Mouse (Mus musculus) limb, embryonic 11.5 days (tissue): ENCODE data around the gene Bcas3. TPM values are rescaled to one million over a fixed set of nuclear protein-coding genes. Genes with fewer than 3 reads are reported as not detected.

ENCODE experiments used
- ATAC-seq: fragments of 200-750 bp; cut with Nextera tagmentation; 2 replicates; pipeline ENCODE4 v1.8.0; 2017; ENCODE audit warnings: low read depth; ENCODE audit not compliant: insufficient number of reproducible peaks, low FRiP score, low TSS enrichment
- DNase-seq: peaks from one replicate; pipeline ENCODE4 v3.0.0-alpha.2; 2015; ENCODE audit warnings: low spot score
- H3K27ac ChIP-seq: fragments of 300-500 bp; sonication (generic); replicated peaks from 2 replicates; pipeline ENCODE4 v1.5.1; 2014; ENCODE audit warnings: low read depth, mild to moderate bottlenecking, low read length
- H3K27me3 ChIP-seq: fragments of 300-500 bp; sonication (generic); 2 replicates; pipeline ENCODE4 v1.6.1; 2014; ENCODE audit warnings: mild to moderate bottlenecking, low read length, mixed read lengths; ENCODE audit not compliant: control insufficient read depth, insufficient read depth
- H3K36me3 ChIP-seq: fragments of 300-500 bp; sonication (generic); 2 replicates; pipeline ENCODE4 v1.6.1; 2014; ENCODE audit warnings: mild to moderate bottlenecking, low read length, moderate library complexity, mixed read lengths; ENCODE audit not compliant: control insufficient read depth, insufficient read depth
- H3K4me1 ChIP-seq: fragments of 300-500 bp; sonication (generic); 2 replicates; pipeline ENCODE4 v1.6.1; 2014; ENCODE audit warnings: low read length, mixed read lengths; ENCODE audit not compliant: control insufficient read depth, insufficient read depth
- H3K4me2 ChIP-seq: fragments of 300-500 bp; sonication (generic); 2 replicates; pipeline ENCODE4 v1.6.1; 2014; ENCODE audit warnings: low read depth, mild to moderate bottlenecking, moderate library complexity; ENCODE audit not compliant: severe bottlenecking
- H3K4me3 ChIP-seq: fragments of 300-500 bp; sonication (generic); 2 replicates; pipeline ENCODE4 v1.5.1; 2014; ENCODE audit warnings: low read depth, low read length
- H3K9ac ChIP-seq: fragments of 300-500 bp; sonication (generic); 2 replicates; pipeline ENCODE4 v1.6.1; 2014; ENCODE audit warnings: mild to moderate bottlenecking, low read length
- H3K9me3 ChIP-seq: fragments of 300-500 bp; sonication (generic); 2 replicates; pipeline ENCODE4 v1.6.1; 2016; ENCODE audit warnings: low read length; ENCODE audit not compliant: control insufficient read depth
- WGBS: fragments of 180-500 bp; shearing (Covaris S2); extraction: QIAGEN DNeasy Blood & Tissue Kit; methylation state at CpG from one replicate; pipeline ENCODE4 v1.1.7; 2014; 5-methylcytosine and 5-hydroxymethylcytosine counted together
- polyA plus RNA-seq: library from polyadenylated mRNA; unstranded; fragments of >200 nt; fragmentation: Nextera tagmentation; extraction: Ambion mirVana; gene quantifications from 2 replicates; pipeline ENCODE4 v1.2.1, GENCODE M21; 2014

The Bcas3 gene
- polyA plus RNA-seq, 1 experiment from 2014 or later = 34.0 TPM

DNA sequence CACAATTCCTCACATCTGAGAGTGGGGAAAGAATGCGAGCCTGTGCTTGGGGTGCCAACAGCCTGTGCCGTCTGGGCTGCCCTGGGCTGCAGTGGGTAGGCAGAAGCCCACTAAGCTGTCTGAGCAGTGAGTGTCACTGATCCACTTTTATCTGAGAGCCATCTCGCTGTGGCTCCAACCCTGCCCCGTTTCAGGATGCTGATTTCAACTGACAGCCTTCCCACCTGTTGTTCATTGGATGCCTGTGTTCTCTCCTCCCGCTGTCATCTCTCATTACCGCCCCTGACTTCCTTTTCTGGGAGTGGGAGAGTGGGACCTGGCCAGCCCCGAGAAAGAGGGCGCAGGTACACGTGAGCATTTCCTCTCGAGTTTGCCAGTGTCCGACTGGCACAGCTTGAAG is 398.2 kb downstream of the Bcas3 start:
- ATAC-seq = no peak
- Histone ChIP-seq H3K9me3 (no peaks in the 10 kb centered on the region), H3K9ac (no peak overlapping the region), H3K36me3 (no peaks in the 10 kb centered on the region), H3K4me1 (peaks cover 7% of the 10 kb centered on the region), H3K27me3 (no peaks in the 10 kb centered on the region), H3K27ac (no peak overlapping the region), H3K4me3 (no peak overlapping the region), H3K4me2 (no peak overlapping the region)
- no peak for DNase-seq
- 46% methylated on average over 11 of the region's 11 CpGs for WGBS

DNA sequence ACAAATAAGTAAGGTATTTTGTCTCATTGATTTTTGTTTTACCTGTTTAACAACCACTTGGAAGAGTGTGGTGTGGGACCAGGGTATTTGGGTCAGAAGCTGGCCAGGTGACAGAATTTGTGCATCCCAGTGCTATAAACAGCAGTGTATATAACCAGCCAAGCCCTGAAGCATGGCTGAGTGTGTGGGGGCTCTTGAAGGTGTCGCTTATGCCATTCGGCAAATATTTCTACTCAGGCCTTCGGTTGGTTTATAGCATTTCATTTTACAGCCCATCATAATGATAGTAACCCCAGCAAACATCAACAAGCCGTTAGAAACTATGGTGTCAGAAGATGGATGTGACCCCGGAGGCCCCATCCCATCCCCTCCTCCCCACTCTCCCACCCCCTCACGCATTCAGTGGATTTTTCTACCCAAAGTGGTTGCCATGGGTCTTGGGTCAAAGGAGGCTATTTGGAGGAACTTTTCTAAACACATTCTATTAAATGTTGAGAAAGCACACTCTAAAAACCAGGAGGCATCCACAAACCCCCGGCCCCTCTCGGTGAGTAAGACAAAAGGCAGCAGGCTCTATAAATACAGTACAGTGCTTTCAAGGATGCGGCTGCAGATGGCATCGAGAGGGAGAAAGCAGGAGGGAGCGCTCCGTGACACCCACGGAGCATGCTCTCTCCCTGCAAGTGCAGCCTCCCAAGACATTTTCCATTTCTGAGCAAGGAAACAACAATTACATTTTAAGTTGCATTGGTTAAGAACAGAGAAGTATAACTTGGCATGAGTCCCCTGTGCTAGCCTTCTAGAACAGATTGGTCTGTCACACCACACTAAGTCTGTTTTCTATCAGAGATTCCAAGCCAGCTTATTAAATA is 401.9 kb downstream of the Bcas3 start:
- no peak for ATAC-seq

DNA sequence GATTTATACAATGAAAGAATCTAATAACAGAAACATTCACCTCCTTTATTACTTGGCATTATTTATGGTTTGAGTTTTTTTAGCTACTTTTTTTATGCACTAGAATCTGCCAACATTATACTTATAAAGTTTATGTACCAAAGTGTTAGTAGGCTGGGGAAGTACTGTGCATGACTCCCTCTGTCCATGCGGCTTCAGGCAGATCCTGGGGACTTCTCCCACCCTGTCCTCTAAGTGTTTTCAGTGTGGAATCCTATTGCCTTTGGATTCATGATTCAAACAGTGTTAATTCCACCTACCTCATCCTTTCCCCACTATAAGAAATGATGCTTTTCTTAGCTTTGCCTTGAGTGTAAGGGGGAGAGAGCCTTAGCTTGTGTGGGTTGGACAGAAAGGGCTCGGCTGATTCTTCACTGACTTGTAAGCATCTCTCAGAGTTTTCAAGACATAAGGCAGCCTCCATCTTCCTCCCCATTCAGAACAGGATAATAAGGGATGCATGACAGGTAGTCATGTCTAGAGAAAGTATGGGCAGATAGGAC is 402.6 kb downstream of the Bcas3 start:
- Histone ChIP-seq H3K4me3 (no peak overlapping the region), H3K9ac (no peak overlapping the region), H3K4me2 (no peak overlapping the region), H3K36me3 (no peaks in the 10 kb centered on the region), H3K27me3 (no peaks in the 10 kb centered on the region), H3K9me3 (no peaks in the 10 kb centered on the region), H3K27ac (no peak overlapping the region), H3K4me1 (peaks cover 13% of the 10 kb centered on the region)
- ATAC-seq (no peak), DNase-seq (no peak)
- WGBS = 76% methylated on average over 2 of the region's 2 CpGs

More for the DNA sequence above, 401.9 kb downstream of the Bcas3 start:
- no peak overlapping the region for H3K9ac ChIP-seq
- H3K27ac ChIP-seq = no peak overlapping the region
- no peaks in the 10 kb centered on the region for H3K9me3 ChIP-seq
- no peaks in the 10 kb centered on the region for H3K27me3 ChIP-seq
- H3K36me3 ChIP-seq = no peaks in the 10 kb centered on the region
- H3K4me1 ChIP-seq = peaks cover 6% of the 10 kb centered on the region; the same call in 1 of the 2 replicates
- DNase-seq = no peak
- H3K4me3 ChIP-seq = no peak overlapping the region
- no peak overlapping the region for H3K4me2 ChIP-seq
- 58% methylated on average over 13 of the region's 13 CpGs for WGBS

DNA sequence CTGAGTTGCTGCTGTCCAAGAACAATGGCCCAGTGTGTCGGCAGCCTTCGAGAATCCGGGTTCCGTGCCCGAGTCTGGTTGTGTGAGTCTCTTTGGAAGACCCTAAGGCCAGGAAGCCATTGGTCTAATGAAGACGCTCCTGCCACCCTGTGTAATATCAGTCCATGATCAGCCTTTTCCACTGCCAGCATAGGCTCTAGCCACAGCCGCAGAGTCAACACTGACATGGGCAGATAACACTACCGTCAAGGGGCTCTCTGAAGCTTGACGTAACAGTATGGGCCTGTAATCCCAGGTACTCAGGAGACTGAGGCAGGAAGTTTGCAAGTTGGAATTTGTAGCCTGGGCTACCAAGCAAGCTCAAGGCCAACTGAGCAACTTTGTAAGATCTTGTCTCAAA is 405.9 kb downstream of the Bcas3 start:
- Histone ChIP-seq H3K27ac (no peak overlapping the region), H3K4me3 (no peak overlapping the region), H3K4me2 (no peak overlapping the region), H3K27me3 (no peaks in the 10 kb centered on the region), H3K4me1 (peaks cover 13% of the 10 kb centered on the region), H3K36me3 (no peaks in the 10 kb centered on the region), H3K9me3 (no peaks in the 10 kb centered on the region), H3K9ac (no peak overlapping the region)
- ATAC-seq (no peak), DNase-seq (no peak)
- 91% methylated on average over 9 of the region's 9 CpGs for WGBS

DNA sequence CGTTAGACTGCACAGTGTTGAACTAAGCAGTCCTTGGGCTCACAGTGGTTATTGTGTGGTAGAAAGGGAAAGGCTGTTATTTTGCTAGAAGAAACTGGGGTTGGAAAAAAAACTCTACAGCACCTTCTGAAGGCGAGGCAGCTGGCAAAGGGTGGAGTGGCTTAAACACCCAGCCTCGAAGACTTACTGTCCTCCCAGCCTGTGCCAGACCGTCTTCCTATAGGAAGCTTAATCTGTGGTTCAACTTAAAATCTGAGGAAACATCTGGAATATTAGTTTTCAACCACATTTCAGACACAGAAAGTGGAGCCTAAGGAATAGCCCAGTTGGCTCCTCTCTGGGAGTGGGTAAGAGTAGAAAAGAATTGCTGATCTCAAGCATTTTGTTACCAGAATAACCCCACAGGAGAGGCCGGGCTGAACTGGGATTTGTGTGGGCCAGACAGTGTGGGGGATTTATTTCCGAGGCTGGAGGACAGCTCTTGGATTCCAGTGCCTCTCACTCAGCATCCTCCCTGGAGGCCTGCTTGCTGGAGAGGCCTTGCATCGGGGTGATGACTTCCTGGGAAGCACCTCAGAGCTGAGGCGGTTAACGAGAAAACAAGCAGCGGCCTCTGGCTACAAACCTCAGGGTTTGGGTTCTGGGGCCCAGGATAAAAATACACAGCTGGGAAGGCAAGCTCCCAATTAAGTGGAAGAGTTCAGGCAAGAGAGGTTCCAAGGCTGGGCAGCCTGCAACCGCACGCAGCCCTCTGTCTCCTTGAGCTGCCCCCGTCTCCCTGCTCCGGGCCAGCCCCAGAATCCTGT is 406.9 kb downstream of the Bcas3 start:
- Histone ChIP-seq H3K27ac (no peak overlapping the region), H3K36me3 (no peaks in the 10 kb centered on the region), H3K9me3 (no peaks in the 10 kb centered on the region), H3K4me1 (peaks cover 13% of the 10 kb centered on the region), H3K4me3 (no peak overlapping the region), H3K27me3 (no peaks in the 10 kb centered on the region), H3K9ac (no peak overlapping the region), H3K4me2 (no peak overlapping the region)
- ATAC-seq (no peak), DNase-seq (no peak)
- 55% methylated on average over 14 of the region's 14 CpGs for WGBS

DNA sequence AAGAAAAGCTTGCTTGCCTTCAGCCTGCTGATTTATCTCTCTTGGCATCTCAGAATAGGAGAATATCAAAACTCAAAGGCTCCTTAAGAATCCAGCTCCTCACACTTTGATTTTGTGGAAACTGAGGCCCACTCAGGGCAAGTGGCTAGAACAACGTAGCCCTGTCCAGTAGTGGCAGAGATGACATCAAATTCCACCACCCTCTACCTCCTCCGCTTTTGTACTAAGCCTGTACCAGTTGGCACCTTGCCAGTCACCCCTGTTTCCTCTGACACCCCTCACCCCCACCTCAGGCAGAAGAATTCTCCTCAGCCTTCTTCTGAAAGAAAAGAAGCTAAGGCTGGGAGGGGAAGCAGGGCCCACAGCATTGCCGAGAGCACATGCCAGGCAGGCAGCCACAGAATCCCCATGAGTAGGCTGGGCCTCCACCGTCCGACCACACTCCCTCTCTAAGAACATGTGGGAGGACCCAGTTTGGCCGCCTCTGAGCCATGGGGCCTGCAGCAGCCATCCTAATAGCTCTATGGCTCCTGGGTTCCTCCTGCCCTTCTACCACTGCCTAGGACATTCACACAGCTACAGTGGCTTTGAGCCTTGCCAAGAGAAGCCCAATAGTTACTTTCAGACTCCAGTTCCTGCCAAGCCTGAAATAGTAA is 407.6 kb downstream of the Bcas3 start:
- Histone ChIP-seq H3K9ac (no peak overlapping the region), H3K9me3 (no peaks in the 10 kb centered on the region), H3K27me3 (no peaks in the 10 kb centered on the region), H3K4me3 (no peak overlapping the region), H3K4me2 (no peak overlapping the region), H3K36me3 (no peaks in the 10 kb centered on the region), H3K27ac (no peak overlapping the region), H3K4me1 (peaks cover 14% of the 10 kb centered on the region)
- ATAC-seq = no peak
- no peak for DNase-seq
- 36% methylated on average over 6 of the region's 6 CpGs for WGBS

DNA sequence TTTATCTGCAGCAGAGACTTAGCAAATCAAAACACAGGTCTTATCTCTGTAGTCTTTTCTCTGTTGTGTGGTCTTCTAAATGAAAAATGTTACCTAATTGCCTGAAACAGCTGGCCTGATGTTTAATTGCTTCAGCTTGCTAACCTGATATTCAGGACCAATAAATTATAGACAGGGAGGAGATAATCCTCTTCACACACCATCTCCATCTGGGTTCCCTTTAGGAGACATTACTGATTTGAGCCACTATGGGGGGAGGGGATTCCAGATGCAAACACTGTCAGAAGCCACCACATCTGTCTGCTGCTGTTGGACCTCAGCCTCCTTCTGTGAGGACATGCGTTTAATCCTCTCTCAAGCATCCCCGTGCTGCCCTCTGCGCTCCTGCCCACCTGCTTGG is 408.2 kb downstream of the Bcas3 start:
- Histone ChIP-seq H3K27ac (no peak overlapping the region), H3K4me1 (peaks cover 20% of the 10 kb centered on the region), H3K4me2 (no peak overlapping the region), H3K9ac (no peak overlapping the region), H3K4me3 (no peak overlapping the region), H3K27me3 (no peaks in the 10 kb centered on the region), H3K9me3 (no peaks in the 10 kb centered on the region), H3K36me3 (no peaks in the 10 kb centered on the region)
- WGBS = 79% methylated on average over 3 of the region's 3 CpGs
- ATAC-seq = no peak
- no peak for DNase-seq

DNA sequence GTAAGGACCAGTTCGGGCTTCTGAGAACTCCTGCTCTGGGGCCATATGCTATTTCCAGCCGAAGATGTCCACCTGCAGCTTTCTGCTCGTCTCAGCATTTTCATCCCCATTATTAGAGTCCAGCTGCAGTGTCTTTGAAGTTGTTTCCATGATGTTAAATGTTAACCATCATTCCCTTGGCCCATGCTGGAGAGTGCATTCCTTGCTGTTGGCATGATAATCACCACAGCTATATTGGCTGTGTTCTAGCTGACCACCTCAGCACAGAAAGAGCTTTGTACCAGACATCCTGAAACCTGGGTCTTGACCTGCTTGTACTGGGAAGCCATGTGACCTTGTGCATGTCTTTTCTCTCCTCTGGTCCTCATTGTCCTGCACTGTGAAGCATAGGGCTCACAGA is 410.7 kb downstream of the Bcas3 start:
- H3K9ac ChIP-seq = no peak overlapping the region
- 86% methylated on average over 3 of the region's 3 CpGs for WGBS
- no peak overlapping the region for H3K27ac ChIP-seq
- ATAC-seq (no peak), DNase-seq (no peak)
- no peaks in the 10 kb centered on the region for H3K36me3 ChIP-seq
- no peaks in the 10 kb centered on the region for H3K9me3 ChIP-seq
- H3K27me3 ChIP-seq = no peaks in the 10 kb centered on the region
- peaks cover 24% of the 10 kb centered on the region for H3K4me1 ChIP-seq
- H3K4me3 ChIP-seq = no peak overlapping the region
- no peak overlapping the region for H3K4me2 ChIP-seq
